Mouse (Mus musculus) erythroblast, adult 5-6 weeks (primary cell): ENCODE data around the gene Prkd2. TPM values are rescaled to one million over a fixed set of nuclear protein-coding genes. Genes with fewer than 3 reads are reported as not detected.

Experiments used
- ATAC-seq: replicated peaks from 2 replicates; pipeline ENCODE4 v1.8.0; 2016; ENCODE audit warnings: moderate number of reproducible peaks, mild to moderate bottlenecking, moderate TSS enrichment, inconsistent platforms; ENCODE audit not compliant: poor library complexity, low FRiP score, severe bottlenecking
- total RNA-seq, 2 experiments: library from RNA; stranded (forward) in 1 of 2; stranded (reverse) in 1 of 2; fragments of 150-400 nt in 1 of 2; fragments of 200-764, 138-1000 nt in 1 of 2; gene quantifications; 2 replicates each; pipeline versions ENCODE4 v1.2.3 to v1.2.4; 2015 to 2017; ENCODE audit warnings: low replicate concordance in 2 of 2

Gene Prkd2
- total RNA-seq, 2 experiments from 2014 or later, result 4.6 to 5.1 TPM

GRCm38 (mm10) chr7:16853302-16853831, 10.7 kb downstream of the Prkd2 start:
- no peak for ATAC-seq

GRCm38 (mm10) chr7:16858336-16858735, 15.6 kb downstream of the Prkd2 start:
- ATAC-seq, result peak; percentile 71

GRCm38 (mm10) chr7:16859902-16860651, 17.4 kb downstream of the Prkd2 start:
- 0 out of 2 replicates have a peak, but pooled peaks have one; percentile 56 for ATAC-seq

- no peak for ATAC-seq
Observed at GRCm38 (mm10) chr7:16867488-16867887, 24.8 kb downstream of the Prkd2 start.

- no peak for ATAC-seq
Observed at GRCm38 (mm10) chr7:16869497-16869896, 26.8 kb downstream of the Prkd2 start.

GRCm38 (mm10) chr7:16871600-16871999, 28.9 kb downstream of the Prkd2 start:
- no peak for ATAC-seq

- no peak for ATAC-seq
Observed at GRCm38 (mm10) chr7:16872478-16872877, 29.8 kb downstream of the Prkd2 start.

- no peak for ATAC-seq
Observed at GRCm38 (mm10) chr7:16873392-16873791, 30.7 kb downstream of the Prkd2 start.

GRCm38 (mm10) chr7:16874190-16874589, 31.5 kb downstream of the Prkd2 start:
- ATAC-seq, result peak; percentile 72

- ATAC-seq, result peak; percentile 94
Observed at GRCm38 (mm10) chr7:16874756-16875309, 32.1 kb downstream of the Prkd2 start.

GRCm38 (mm10) chr7:16875310-16875325, 32.4 kb downstream of the Prkd2 start, which contains the start of gene Dact3:
TSS of gene Dact3 (plus strand) at chr7:16875317.
- ATAC-seq, result no peak

- ATAC-seq, result no peak
Observed at GRCm38 (mm10) chr7:16875326-16875725, 32.6 kb downstream of the Prkd2 start.

- ATAC-seq, result no peak
Observed at GRCm38 (mm10) chr7:16876006-16876405, 33.3 kb downstream of the Prkd2 start.

- ATAC-seq, result no peak
Observed at GRCm38 (mm10) chr7:16876608-16877007, 33.9 kb downstream of the Prkd2 start.

- no peak for ATAC-seq
Observed at GRCm38 (mm10) chr7:16877717-16878116, 35.0 kb downstream of the Prkd2 start.

GRCm38 (mm10) chr7:16879796-16880547, 37.3 kb downstream of the Prkd2 start:
- no peak for ATAC-seq

GRCm38 (mm10) chr7:16880615-16881014, 37.9 kb downstream of the Prkd2 start:
- ATAC-seq, result no peak

- ATAC-seq, result no peak
Observed at GRCm38 (mm10) chr7:16883162-16883561, 40.5 kb downstream of the Prkd2 start.

- ATAC-seq, result no peak
Observed at GRCm38 (mm10) chr7:16884334-16884733, 41.6 kb downstream of the Prkd2 start.

- no peak for ATAC-seq
Observed at GRCm38 (mm10) chr7:16885271-16885776, 42.6 kb downstream of the Prkd2 start.

GRCm38 (mm10) chr7:16885905-16886304, 43.2 kb downstream of the Prkd2 start:
- ATAC-seq, result no peak
